Mouse (Mus musculus) G1E (cell line): Measurements from ENCODE around the gene Nacc1. TPM values are rescaled to one million over a fixed set of nuclear protein-coding genes. Genes with fewer than 3 reads are reported as not detected.
A peak's percentile ranks its signal among the peaks of the same experiment; 100 is the strongest.

Experiments
- ATAC-seq: 2 replicates; pipeline ENCODE4 v1.8.0; 2016; ENCODE audit warnings: mild to moderate bottlenecking; ENCODE audit not compliant: insufficient number of reproducible peaks, poor library complexity, low FRiP score, severe bottlenecking; ENCODE audit errors: extremely low read depth
- DNase-seq: peaks from one replicate; pipeline ENCODE4 v3.0.0; 2012; ENCODE audit warnings: low spot score
- H3K27me3 ChIP-seq: 2 replicates; pipeline ENCODE4 v1.6.1; 2012; ENCODE audit warnings: mild to moderate bottlenecking, low read length, inconsistent platforms; ENCODE audit not compliant: insufficient read depth
- H3K36me3 ChIP-seq: replicated peaks from 2 replicates; pipeline ENCODE3; 2012; ENCODE audit warnings: mild to moderate bottlenecking, inconsistent platforms
- H3K4me1 ChIP-seq: 2 replicates; pipeline ENCODE4 v1.6.1; 2012; ENCODE audit warnings: low read depth, low read length, inconsistent platforms, mixed read lengths; ENCODE audit not compliant: insufficient read depth
- H3K4me3 ChIP-seq: 2 replicates; pipeline ENCODE4 v1.5.1; 2012; ENCODE audit warnings: low read depth, mild to moderate bottlenecking, inconsistent platforms, low read length, moderate library complexity, mixed read lengths
- H3K9me3 ChIP-seq: replicated peaks from 2 replicates; pipeline ENCODE4 v1.6.1; 2012; ENCODE audit warnings: inconsistent platforms
- CTCF ChIP-seq: IDR thresholded peaks from 2 replicates; pipeline ENCODE4 v1.5.1; 2012; ENCODE audit warnings: low read depth, low read length, inconsistent platforms, mixed read lengths
- GATA1 ChIP-seq: IDR thresholded peaks from 2 replicates; pipeline ENCODE4 v1.6.1; 2012; ENCODE audit warnings: borderline replicate concordance, low read length, inconsistent platforms, mixed read lengths
- GATA2 ChIP-seq: IDR thresholded peaks from 2 replicates; pipeline ENCODE4 v1.6.1; 2012; ENCODE audit warnings: low read depth, low read length, inconsistent platforms, borderline replicate concordance
- POLR2AphosphoS5 ChIP-seq: IDR thresholded peaks from 2 replicates; pipeline ENCODE4 v1.6.1; 2012; ENCODE audit warnings: low read depth, low read length, inconsistent platforms; ENCODE audit not compliant: insufficient replicate concordance
- TAL1 ChIP-seq: conservative IDR thresholded peaks from 2 replicates; pipeline ENCODE4 v1.6.1; 2012; ENCODE audit warnings: low read depth, low read length, inconsistent platforms, mixed read lengths
- polyA plus RNA-seq: library from polyadenylated mRNA; stranded (reverse); fragments of >175 nt; gene quantifications from 2 replicates; pipeline ENCODE4 v1.2.3, GENCODE M21; 2012
- total RNA-seq, 2 experiments: library from RNA; stranded (forward) in 1 of 2; stranded (reverse) in 1 of 2; fragments of 200-1000 nt in 1 of 2; fragments of >200 nt in 1 of 2; fragmentation: Nextera tagmentation in 1 of 2; gene quantifications; 2 replicates each; pipeline ENCODE4 v1.2.3; 2014 to 2017

Nacc1 gene
- total and polyA plus RNA-seq, 3 experiments = 48.1 to 207 (median 125) TPM

DNA sequence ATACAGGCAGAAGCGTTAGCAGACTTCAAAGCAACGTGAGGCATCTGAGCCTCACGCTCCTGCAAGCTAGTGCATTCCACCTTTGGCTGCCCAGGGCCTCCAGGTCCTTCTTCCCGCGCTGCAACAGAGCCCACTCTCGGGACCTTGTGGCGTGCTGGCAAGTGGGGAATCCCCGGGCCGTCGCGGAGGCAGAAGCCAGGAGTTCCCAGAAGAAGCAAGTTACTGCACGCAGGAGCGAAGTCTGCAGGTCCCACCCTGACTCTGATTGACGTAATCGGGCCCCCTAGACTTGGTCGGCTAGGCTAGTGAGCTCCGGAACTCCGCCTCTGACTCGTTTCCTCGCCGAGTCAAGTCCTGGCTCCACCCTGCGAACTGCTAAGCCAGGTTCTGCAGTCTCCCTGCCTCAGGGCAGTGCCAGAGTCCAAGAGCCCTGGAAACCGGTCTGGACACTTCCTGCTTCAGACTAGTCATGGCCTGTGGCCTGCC lies 31.0 kb downstream of the Nacc1 start:
- Histone ChIP-seq H3K9me3 (no peaks in the 10 kb centered on the region), H3K4me1 (peaks cover 58% of the 10 kb centered on the region), H3K27me3 (no peaks in the 10 kb centered on the region), H3K36me3 (peaks cover 11% of the 10 kb centered on the region), H3K4me3 (peak overlapping the region; percentile 72)
- DNase-seq (peak; percentile 88), ATAC-seq (peak; percentile 58)
- TF ChIP-seq POLR2AphosphoS5 (no peak), TAL1 (no peak), GATA2 (no peak), GATA1 (no peak), CTCF (no peak)

DNA sequence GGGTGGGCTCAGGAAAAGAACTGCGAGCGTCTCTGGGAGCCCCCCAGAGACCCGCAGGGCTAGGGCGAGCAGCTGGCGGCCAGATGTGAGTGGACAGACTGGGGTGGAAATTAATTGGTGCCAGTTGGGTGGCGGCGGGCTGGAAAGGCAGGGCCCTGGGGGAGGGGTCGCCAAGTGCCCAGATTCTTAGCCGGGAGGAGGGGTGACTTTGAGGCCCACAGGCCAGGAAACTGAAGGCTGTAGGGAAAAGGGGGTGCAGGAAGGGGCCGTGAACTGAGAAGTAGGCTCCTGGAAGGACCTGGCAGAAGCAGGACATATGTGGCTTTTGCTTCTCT lies 31.5 kb downstream of the Nacc1 start:
- no peaks in the 10 kb centered on the region for H3K27me3 ChIP-seq
- peaks cover 60% of the 10 kb centered on the region for H3K4me1 ChIP-seq
- peak; percentile 28 for DNase-seq
- TF ChIP-seq TAL1 (no peak), GATA1 (no peak), CTCF (no peak)
- peaks cover 6% of the 10 kb centered on the region for H3K36me3 ChIP-seq
- no peaks in the 10 kb centered on the region for H3K9me3 ChIP-seq
- ATAC-seq = no peak
- peak overlapping the region; percentile 72 for H3K4me3 ChIP-seq

DNA sequence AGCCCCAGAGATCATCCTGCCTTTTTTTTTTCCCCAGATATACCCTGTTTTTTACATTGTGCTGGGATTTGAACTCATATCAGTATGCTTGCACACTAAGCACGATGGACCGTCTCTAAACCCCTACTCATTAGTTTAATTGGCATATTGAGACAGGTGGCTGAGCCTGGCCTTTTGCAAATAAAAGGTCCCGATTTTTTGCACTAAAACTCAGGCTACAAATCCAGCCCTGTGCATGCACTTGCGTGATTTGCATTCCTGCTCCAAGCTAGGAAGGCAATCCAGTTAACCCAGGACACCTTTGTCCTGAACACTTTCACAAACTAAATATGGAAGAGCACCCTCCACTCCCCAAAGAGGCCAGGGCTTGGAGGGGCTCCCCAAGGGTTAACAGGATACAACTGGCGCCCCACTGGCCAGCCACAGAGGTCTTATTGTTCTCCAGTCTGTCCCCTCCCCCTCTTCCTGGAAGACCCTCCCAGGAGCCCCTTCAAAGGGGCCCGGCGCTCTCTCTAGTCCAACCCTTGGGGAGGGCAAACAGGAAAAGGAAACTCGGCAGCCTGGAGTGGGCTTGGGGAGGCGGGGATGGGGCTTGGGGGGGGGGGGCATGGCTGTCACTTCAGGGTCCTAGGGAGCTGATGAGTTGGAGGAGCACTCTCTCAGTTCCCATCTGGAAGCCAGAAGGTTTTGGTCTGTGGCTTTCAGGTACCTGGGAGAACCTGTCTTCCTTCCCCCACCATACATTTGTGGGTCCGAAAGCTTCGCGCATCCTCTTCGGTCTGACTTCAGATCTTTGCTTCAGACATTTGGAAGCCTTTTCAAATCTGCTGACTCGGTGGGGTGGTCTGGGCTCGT lies 32.1 kb downstream of the Nacc1 start:
- TF ChIP-seq GATA2 (no peak), GATA1 (no peak), TAL1 (no peak), POLR2AphosphoS5 (no peak), CTCF (no peak)
- ATAC-seq = no peak
- H3K27me3 ChIP-seq = no peaks in the 10 kb centered on the region
- DNase-seq = no peak
- no peaks in the 10 kb centered on the region for H3K9me3 ChIP-seq
- peak overlapping the region; percentile 72 for H3K4me3 ChIP-seq
- H3K4me1 ChIP-seq = peaks cover 62% of the 10 kb centered on the region
- peaks cover 6% of the 10 kb centered on the region for H3K36me3 ChIP-seq

- no peak for ATAC-seq
- TF ChIP-seq GATA1 = no peak
- TF ChIP-seq CTCF = 0 out of 2 replicates have a peak, but pooled peaks have one; percentile 39
- no peak for TF ChIP-seq GATA2
- no peak for TF ChIP-seq POLR2AphosphoS5
- no peak for TF ChIP-seq TAL1
- Histone ChIP-seq H3K4me1 (peaks cover 63% of the 10 kb centered on the region), H3K27me3 (no peaks in the 10 kb centered on the region), H3K4me3 (no peak overlapping the region), H3K9me3 (no peaks in the 10 kb centered on the region), H3K36me3 (peaks cover 3% of the 10 kb centered on the region)
- DNase-seq = no peak
Measured at GRCm38 (mm10) chr8:84654597-84654996, 33.1 kb downstream of the Nacc1 start.

DNA sequence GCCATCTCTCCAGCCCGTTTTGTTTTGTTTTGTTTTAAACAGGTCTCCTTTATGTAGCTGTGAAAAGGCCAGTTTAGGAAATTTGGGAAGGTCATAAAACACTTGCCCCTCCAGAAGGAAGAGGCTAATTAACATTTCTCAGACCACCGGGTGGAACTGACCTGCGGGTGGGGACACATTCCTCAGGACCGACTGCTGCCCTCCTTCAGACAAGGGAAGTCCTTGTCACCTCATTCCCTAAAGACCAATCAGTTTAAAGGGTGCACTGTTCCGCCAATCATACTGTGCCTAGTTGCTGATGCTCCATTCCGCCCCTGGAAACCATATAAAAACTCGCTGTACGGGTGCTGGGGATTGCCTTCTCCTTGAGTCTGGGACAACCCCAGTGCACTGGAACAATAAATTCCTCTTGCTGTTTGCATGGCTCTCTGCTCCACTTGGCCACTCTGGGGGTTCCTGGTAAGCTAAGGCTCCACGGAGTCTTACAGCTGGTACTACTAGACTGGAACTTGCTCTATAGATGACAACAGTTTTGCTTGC lies 34.5 kb downstream of the Nacc1 start:
- H3K4me3 ChIP-seq = no peak overlapping the region
- no peaks in the 10 kb centered on the region for H3K27me3 ChIP-seq
- no peaks in the 10 kb centered on the region for H3K9me3 ChIP-seq
- H3K4me1 ChIP-seq = peaks cover 52% of the 10 kb centered on the region
- TF ChIP-seq GATA2 (no peak), TAL1 (no peak), CTCF (no peak), POLR2AphosphoS5 (no peak), GATA1 (no peak)
- H3K36me3 ChIP-seq = no peaks in the 10 kb centered on the region
- DNase-seq (no peak), ATAC-seq (no peak)

DNA sequence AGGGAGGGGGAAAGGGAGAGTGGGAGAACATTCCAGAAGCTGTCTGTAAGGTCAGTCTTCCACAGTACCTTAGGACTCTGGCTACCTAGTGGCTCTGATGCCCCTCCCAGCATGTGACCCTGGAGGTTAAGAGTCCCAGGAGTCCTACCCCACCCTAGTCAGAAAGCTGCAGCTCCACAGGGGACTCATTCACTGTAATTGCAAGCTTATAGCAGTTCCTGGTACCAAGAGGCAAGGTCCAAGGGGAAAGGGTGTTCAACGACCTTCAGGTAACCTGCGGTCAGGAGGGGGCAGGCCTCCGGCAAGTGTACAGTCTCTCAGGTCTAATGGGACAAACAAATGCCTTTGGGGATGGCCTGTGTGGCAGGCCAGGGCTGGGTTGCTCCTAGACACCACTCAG lies 37.4 kb downstream of the Nacc1 start:
- Histone ChIP-seq H3K36me3 (no peaks in the 10 kb centered on the region), H3K4me1 (peaks cover 32% of the 10 kb centered on the region), H3K4me3 (no peak overlapping the region), H3K9me3 (no peaks in the 10 kb centered on the region), H3K27me3 (no peaks in the 10 kb centered on the region)
- ATAC-seq (no peak), DNase-seq (no peak)
- TF ChIP-seq POLR2AphosphoS5 (no peak), GATA2 (no peak), CTCF (no peak), TAL1 (no peak)
